In the genomic region with DNA sequence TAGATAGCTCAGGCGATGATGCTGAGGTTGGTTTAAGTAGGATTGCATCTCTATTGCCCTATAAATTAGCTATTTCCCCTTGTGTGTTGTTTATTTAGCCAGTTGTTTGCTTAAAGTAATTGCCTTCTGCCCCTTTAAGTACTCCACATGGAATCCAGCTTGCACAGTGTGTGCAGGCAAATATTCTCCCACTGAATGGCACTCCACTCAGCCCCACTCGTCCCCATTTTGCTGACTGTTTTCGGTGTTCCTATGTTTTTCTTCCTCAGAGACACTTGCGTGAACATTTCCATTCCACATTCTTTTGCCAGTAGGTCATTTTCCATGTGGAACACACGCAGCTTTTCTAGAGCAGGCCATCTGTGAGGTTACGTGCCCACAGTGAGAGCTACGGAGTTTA, we compare ENCODE assay signal across 15 mouse cellular contexts.
"Had no signal": no experiment of that assay in that cellular context is flagged by ENCODE, and none has a peak within 500 bp of the region (broad histone marks: within the 10 kb centered on the region; RNA-seq: fewer than 3 reads in every experiment).

No protein-coding gene starts in this region.

- H3K4me3 ChIP-seq: hindbrain, embryonic 15.5 days; limb, embryonic 13.5 days; midbrain, embryonic 12.5 days; neural tube, embryonic 15.5 days had no signal

- H3K9ac ChIP-seq: hindbrain, embryonic 15.5 days; limb, embryonic 13.5 days; midbrain, embryonic 12.5 days; neural tube, embryonic 15.5 days had no signal

- H3K27ac ChIP-seq: hindbrain, embryonic 15.5 days; kidney, postnatal 0 days; limb, embryonic 13.5 days; midbrain, embryonic 12.5 days; neural tube, embryonic 15.5 days; stomach, postnatal 0 days had no signal

- H3K27me3 ChIP-seq: hindbrain, embryonic 15.5 days; limb, embryonic 13.5 days; midbrain, embryonic 12.5 days; neural tube, embryonic 15.5 days had no signal

- H3K36me3 ChIP-seq: hindbrain, embryonic 15.5 days; neural tube, embryonic 15.5 days had no signal

- H3K4me2 ChIP-seq: hindbrain, embryonic 15.5 days; limb, embryonic 13.5 days; liver, embryonic 11.5 days; midbrain, embryonic 12.5 days; neural tube, embryonic 15.5 days had no signal

- H3K9me3 ChIP-seq: hindbrain, embryonic 15.5 days; limb, embryonic 13.5 days; midbrain, embryonic 12.5 days; neural tube, embryonic 15.5 days had no signal

- ATAC-seq: midbrain, embryonic 16.5 days had no signal

- H3K4me1 ChIP-seq: hindbrain, embryonic 15.5 days; limb, embryonic 13.5 days; midbrain, embryonic 12.5 days; neural tube, embryonic 15.5 days had no signal

- DNase-seq: kidney, adult 11 months; kidney, adult 9 months; kidney, postnatal 36 days; layer of hippocampus, adult 9-11 months; layer of hippocampus, postnatal 36 days; right cerebral cortex, adult 18-20 months; thymus, postnatal 4 days had no signal
